Mouse (Mus musculus) embryonic stem cell, embryonic (primary cell): Measurements from ENCODE around the gene Itih5.

Experiments
- CTCF ChIA-PET, 4 experiments: fragments of 300-600 bp in 2 of 4; fragments of 350-600 bp in 2 of 4; sonication (Branson Sonifier 250); formaldehyde crosslinking; loops; one replicate each; lab custom pipeline; 2022; ENCODE audit warnings: inconsistent platforms in 2 of 4; lab: Charles Lee
- POLR2A ChIA-PET, 4 experiments: fragments of 300-600 bp in 2 of 4; fragments of 350-600 bp in 2 of 4; sonication (Branson Sonifier 250); formaldehyde crosslinking; loops; one replicate each; lab custom pipeline; 2022; ENCODE audit warnings: antibody characterized with exemption in 4 of 4, inconsistent platforms in 1 of 4; lab: Charles Lee

Itih5 gene

GRCm38 (mm10) chr2:10153201-10154075, at the start of gene Itih5:
TSS of gene Itih5 (plus strand) at chr2:10153571.
- ChIA-PET CTCF (interaction anchor here in 2 of 4 experiments (0.6 to 2.3 kb wide), 5 partner anchors 11 to 135 kb away, joined by 3 to 6 read pairs (median 4); no protein-coding TSS in a partner anchor), POLR2A (interaction anchor here in 2 of 4 experiments (0.9 to 2.9 kb wide), 3 partner anchors 10 to 73 kb away, joined by 3 to 8 read pairs (median 6); partner anchors contain the start of genes Atp5c1 (in 1 of the 2) and Kin (in 1 of the 2))

- POLR2A ChIA-PET, result no interaction called here
- CTCF ChIA-PET, result no interaction called here
Measured at GRCm38 (mm10) chr2:10108535-10109189, 44.7 kb upstream of the Itih5 start.

GRCm38 (mm10) chr2:10118751-10119150, 34.6 kb upstream of the Itih5 start:
- CTCF ChIA-PET, result interaction anchor here in 1 of 4 experiments (0.7 kb wide), 1 partner anchor 214 kb away, joined by 4 read pairs; no protein-coding TSS in a partner anchor
- POLR2A ChIA-PET, result no interaction called here

GRCm38 (mm10) chr2:10119276-10119675, 34.1 kb upstream of the Itih5 start:
- CTCF ChIA-PET, result no interaction called here
- POLR2A ChIA-PET, result interaction anchor here in 1 of 4 experiments (0.5 kb wide), 1 partner anchor 105 kb away, joined by 3 read pairs; no protein-coding TSS in a partner anchor

- POLR2A ChIA-PET, result interaction anchor here in 1 of 4 experiments (0.6 kb wide), 1 partner anchor 1299 kb away, joined by 3 read pairs; no protein-coding TSS in a partner anchor
- CTCF ChIA-PET, result no interaction called here
Measured at GRCm38 (mm10) chr2:10121826-10122225, 31.5 kb upstream of the Itih5 start.

GRCm38 (mm10) chr2:10126122-10126521, 27.2 kb upstream of the Itih5 start:
- ChIA-PET POLR2A (interaction anchor here in 1 of 4 experiments (0.6 kb wide), 1 partner anchor 1473 kb away, joined by 3 read pairs; no protein-coding TSS in a partner anchor), CTCF (interaction anchor here in 1 of 4 experiments (2.1 kb wide), 1 partner anchor 162 kb away, joined by 4 read pairs; no protein-coding TSS in a partner anchor)

GRCm38 (mm10) chr2:10127471-10127870, 25.9 kb upstream of the Itih5 start:
- ChIA-PET POLR2A (no interaction called here), CTCF (interaction anchor here in 3 of 4 experiments (0.9 to 2.1 kb wide), 6 partner anchors 15 to 161 kb away, joined by 3 to 6 read pairs (median 4); no protein-coding TSS in a partner anchor)

GRCm38 (mm10) chr2:10128571-10128970, 24.8 kb upstream of the Itih5 start:
- CTCF ChIA-PET, result interaction anchor here in 3 of 4 experiments (0.9 to 1.6 kb wide), 4 partner anchors 14 to 30 kb away, joined by 4 to 6 read pairs (median 4); no protein-coding TSS in a partner anchor

GRCm38 (mm10) chr2:10130341-10130990, 22.9 kb upstream of the Itih5 start:
- ChIA-PET CTCF (no interaction called here), POLR2A (interaction anchor here in 1 of 4 experiments (0.6 kb wide), 1 partner anchor 13 kb away, joined by 3 read pairs; no protein-coding TSS in a partner anchor)

More at GRCm38 (mm10) chr2:10128571-10128970, 24.8 kb upstream of the Itih5 start:
- POLR2A ChIA-PET, result interaction anchor here in 1 of 4 experiments (0.6 kb wide), 1 partner anchor 1357 kb away, joined by 3 read pairs; no protein-coding TSS in a partner anchor

GRCm38 (mm10) chr2:10131296-10131695, 22.1 kb upstream of the Itih5 start, which contains the start of gene Itih2:
TSS of gene Itih2 (minus strand) at chr2:10131396.
- POLR2A ChIA-PET, result no interaction called here
- CTCF ChIA-PET, result no interaction called here

- ChIA-PET POLR2A (no interaction called here), CTCF (no interaction called here)
Measured at GRCm38 (mm10) chr2:10132128-10132527, 21.2 kb upstream of the Itih5 start.

GRCm38 (mm10) chr2:10133941-10134340, 19.4 kb upstream of the Itih5 start:
- POLR2A ChIA-PET, result interaction anchor here in 1 of 4 experiments (0.8 kb wide), 1 partner anchor 43 kb away, joined by 3 read pairs; no protein-coding TSS in a partner anchor
- CTCF ChIA-PET, result interaction anchor here in 1 of 4 experiments (2.4 kb wide), 1 partner anchor 9 kb away, joined by 12 read pairs; no protein-coding TSS in a partner anchor

GRCm38 (mm10) chr2:10137320-10137719, 16.1 kb upstream of the Itih5 start:
- POLR2A ChIA-PET, result no interaction called here
- CTCF ChIA-PET, result no interaction called here

GRCm38 (mm10) chr2:10140456-10140855, 12.9 kb upstream of the Itih5 start:
- ChIA-PET POLR2A (no interaction called here), CTCF (no interaction called here)

GRCm38 (mm10) chr2:10142472-10143454, 10.6 kb upstream of the Itih5 start:
- ChIA-PET POLR2A (interaction anchor here (0.6 to 2.1 kb wide), 13 partner anchors 10 to 228 kb away, joined by 3 to 9 read pairs (median 3); partner anchors contain the start of genes Atp5c1 (in 1 of the 4), Itih5 (in 1 of the 4), Kin (in 1 of the 4) and Sfmbt2 (in 1 of the 4)), CTCF (interaction anchor here (0.5 to 2.4 kb wide), 45 partner anchors 9 to 1467 kb away, joined by 3 to 28 read pairs (median 4); partner anchors contain the start of gene Itih5 (in 1 of the 4))

- POLR2A ChIA-PET, result interaction anchor here in 1 of 4 experiments (0.9 kb wide), 1 partner anchor 11 kb away, joined by 3 read pairs; no protein-coding TSS in a partner anchor
- CTCF ChIA-PET, result interaction anchor here in 2 of 4 experiments (0.7 kb wide), 2 partner anchors 166 to 260 kb away, joined by 3 to 8 read pairs; no protein-coding TSS in a partner anchor
Measured at GRCm38 (mm10) chr2:10145514-10145913, 7.9 kb upstream of the Itih5 start.
